Mouse (Mus musculus) left cerebral cortex, adult 9 months (tissue): Measurements from ENCODE around the gene Blm.
"Not testable (repeated sequence)": the region's sequence is repeated elsewhere in the genome, so short reads cannot be mapped to it uniquely, and the experiment has no call there.

Source experiments
- DNase-seq, 2 experiments: peaks; one replicate each; pipeline ENCODE4 v3.0.0; 2022; ENCODE audit warnings: low spot score in 2 of 2

Gene Blm

DNA sequence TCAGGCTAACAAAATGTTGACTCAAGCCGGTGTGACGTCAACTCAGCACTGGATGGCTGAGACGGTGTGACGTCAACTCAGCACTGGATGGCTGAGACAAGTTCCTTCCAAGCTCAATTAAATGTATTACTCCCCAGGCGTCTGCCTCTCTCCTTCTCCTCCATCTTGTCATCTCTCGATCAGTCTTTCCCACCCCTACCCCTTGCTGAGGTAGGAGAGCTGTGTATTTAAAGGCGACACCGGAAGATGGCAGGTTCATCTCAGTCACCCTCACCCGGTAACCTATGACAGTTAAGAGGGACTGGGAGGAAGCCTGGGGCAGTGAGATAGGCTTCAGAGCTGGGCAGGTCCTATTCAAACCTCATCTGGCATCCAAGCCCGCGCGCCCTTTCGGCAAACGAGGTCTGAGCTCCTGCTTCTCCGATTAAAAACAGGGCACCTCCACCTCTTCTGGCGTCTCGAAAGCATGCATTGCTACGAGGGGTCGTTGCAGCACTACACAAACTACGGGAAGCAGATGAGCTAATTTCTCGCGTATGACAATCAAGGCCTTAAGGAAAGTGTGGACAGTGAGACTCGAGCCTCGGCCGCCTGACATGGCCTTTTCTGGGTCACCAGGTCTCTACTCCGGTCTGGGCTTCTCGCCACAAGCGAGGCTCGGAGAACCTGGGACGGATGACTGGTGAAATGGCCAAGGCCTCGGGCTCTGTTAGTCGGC, 469 bp downstream of the Blm start:
- no peak for DNase-seq

DNA sequence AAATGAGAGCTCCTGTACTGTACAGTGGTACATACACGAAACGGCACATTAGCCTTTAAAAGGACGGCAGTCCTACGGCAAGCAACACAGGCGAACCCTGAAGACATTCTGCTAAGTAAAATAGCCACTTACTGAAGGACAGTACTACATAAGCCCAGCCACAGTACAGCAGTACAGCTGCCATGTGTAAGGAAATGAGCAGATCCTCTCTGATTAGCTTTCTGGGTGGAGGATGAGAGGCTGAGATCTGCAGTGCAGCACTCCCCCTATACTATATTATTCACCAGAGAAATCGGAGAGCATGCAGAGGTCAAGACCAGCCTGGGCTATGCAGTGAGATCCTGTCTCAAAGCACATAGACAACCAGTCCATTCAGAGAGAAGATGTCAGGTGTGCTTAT, 3.8 kb downstream of the Blm start:
- DNase-seq: no peak

DNA sequence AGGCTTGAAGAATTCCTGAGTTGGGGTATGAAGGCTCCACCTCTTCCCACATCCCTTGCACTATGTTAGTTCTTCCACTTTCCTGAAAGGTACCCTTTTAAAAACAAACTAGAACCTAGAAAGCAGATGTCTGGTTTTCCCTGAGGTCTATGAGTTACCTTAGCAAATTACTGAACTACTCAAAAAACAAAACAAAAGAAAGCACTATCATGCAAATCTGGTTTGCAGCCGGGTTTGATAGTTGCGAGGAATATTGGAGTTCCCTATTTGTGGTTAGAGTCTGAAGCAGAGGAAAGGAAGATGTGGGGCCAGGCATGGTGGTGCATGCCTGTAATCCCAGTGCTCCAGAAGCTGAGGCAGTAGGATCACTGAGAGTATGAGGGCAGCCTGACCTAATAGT, 4.3 kb downstream of the Blm start:
- DNase-seq: no peak

DNA sequence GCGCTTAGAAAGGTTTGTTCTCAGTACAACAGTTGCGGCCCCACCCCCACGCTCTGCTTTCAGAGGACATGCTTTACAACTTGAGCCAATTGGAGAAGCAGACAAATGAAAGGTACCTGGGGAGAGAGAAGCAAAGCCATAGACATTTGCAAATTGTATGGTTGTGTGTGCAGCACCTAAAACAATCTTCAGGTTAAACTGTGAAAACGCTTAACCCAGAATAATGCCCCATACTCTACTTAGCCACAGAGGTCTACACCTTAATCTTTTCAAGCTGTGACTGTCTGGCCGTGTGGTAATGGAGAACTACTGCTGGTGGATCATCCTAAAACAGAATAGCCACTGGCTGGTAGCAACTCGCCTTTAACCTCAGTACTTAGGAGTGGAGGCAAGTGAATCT, 8.2 kb downstream of the Blm start:
- DNase-seq: no peak

DNA sequence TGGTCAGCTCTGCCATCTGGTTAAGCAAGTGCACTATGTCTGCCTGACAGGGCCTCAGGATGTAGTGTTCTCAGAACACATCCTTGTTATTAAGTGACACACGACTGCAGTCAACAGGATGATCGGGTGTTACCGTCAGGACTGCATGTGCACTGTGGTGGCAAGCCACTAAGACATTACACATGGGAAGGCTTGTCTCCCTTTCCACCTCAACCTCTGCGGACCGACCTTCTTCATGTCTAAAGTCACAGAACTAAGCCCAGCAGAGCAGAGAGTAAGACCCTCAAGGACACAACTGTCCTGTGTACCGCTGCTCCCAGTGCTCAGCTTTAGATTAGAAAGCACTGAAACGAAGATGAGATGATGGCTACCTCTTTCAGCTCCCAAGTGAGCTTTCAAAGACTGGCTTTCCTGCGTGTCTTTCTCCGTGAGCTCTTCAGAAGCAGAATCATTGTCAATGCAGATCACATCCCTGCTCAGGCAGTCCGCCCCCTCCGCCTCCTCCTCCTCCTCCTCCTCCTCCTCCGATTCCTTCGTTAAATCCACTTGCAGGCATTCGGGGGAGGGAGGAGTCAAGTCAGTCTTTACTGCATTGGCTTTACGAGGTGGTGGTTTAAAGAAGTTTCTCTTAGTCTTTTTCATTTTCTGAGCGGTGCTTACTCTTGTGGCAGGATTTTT, 22.4 kb downstream of the Blm start:
- no peak for DNase-seq

DNA sequence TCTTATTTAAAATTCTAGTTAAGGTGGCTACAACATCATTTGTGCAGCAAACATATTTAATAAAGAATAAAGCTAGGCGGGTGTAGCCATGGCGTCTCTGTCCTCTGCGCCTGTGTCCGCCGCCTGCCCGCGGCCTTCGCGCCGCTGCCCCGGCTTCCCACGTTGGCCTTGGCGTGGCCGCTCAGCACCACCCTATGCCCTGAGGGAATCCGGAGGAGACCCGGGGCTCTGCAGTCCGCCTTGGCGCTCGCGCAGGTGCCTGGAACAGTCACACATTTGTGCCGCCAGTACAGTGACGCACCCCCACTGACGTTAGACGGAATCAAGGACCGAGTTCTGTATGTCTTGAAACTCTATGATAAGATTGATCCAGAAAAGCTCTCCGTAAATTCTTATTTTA, 27.2 kb downstream of the Blm start:
- DNase-seq: not testable (repeated sequence)

DNA sequence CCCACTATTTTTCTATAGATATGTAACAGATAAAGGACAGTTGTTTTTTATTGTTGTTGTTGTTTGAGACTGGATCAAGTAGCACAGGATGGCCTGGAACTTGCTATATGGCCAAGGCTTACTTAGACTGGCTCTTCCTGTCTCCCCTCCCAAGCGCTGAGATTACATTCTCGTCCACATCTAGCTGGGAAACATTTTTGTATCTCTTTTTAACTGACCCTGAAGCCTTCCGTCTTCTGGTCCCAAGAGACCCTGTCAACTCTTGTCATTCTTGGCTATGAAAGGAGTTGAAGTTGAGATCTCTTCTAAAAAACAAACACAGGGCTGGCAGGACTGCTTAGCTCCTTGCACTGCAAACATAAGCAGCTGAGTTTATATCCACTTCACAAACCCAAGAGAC, 28.9 kb downstream of the Blm start:
- no peak for DNase-seq

DNA sequence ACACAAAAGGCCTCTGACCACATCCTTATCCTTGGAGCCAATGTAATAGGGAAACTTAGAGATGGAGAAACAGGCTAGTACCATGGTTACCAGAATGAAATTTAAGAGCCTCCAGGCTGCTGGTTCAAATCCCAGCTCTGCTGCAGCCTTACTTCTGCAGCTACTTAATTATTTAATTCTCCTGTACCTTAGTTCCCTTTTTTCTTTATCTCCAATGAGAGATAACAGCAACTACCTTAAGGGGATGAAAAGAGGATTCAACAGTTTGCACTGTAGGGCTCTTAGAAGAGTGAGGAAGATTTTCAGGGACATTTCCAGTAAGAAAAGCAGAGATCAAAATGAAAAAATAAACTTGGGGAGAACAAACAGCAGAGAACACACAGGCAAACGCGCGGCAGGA, 30.0 kb downstream of the Blm start:
- no peak for DNase-seq

DNA sequence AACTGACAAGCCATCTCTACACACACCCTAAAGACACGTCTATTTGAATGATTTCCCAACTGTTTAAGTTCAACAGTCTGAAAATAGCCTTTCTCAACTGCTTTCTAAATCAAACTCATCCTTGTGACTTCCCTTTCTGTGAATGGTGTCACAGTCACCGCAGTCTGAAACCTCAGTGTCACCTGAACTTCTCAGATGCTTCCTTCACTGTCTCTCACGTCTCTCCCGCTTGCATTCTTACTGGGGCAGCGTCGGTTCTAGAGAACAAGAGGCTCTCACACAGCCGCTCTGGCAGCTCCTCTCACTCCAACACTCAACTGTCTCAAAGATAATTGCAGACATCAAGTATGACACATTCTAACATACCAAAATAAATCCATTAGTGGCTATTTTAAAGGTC, 33.9 kb downstream of the Blm start:
- no peak for DNase-seq

DNA sequence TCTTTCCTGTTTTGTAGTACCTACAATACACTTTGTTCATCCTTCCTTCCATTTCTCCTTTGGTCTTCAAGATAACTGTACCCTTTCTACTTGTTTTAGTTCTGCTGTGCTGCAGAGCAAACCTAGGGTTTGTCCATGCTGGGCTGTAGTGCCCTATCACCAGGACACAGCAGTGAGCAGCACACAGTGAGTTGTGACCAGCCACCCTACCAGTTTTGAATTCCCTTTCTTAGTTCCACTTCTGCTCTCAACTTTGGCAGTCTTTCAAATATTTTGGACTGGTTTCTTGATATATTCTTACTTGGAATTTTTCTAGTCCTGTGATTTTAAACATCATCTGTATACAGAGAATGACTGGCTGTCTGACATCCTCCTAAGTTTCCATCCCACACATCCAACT, 34.8 kb downstream of the Blm start:
- DNase-seq: no peak

DNA sequence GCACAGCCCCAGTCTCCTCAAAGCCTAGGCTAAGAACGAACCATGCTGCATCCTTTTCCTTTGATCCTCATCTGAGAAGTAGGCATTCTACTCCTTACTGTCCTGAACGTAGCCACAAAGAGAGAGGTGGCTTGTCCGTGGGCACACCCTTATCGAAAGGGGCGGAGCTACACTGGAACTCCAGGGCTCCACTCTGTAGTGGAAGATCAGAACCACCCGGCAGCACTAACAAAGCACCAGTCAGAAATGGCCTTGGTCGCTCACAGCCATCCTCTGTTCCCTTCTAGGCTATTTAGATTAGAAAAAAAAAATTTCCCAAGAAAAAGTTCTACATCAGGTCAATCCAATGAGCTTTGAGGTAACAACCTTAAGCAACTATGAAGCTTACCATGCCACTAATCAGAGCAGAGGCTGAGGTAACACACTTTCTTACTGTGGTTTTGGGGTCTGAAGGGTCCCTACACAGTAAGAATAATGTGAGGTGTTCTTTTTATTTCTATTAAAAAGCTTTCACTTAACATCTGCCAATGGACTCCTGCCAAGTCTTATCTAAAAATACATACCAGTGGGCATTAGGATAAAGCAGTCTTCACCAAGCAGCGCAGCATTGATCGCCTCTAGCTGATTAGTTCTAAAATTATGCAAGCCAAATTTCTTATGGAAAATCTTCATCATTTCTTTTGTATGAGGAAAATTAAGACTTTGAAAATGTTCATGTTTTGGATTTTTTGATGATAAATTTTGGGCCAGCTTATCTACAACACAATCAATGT, 35.5 kb downstream of the Blm start:
- DNase-seq: no peak

DNA sequence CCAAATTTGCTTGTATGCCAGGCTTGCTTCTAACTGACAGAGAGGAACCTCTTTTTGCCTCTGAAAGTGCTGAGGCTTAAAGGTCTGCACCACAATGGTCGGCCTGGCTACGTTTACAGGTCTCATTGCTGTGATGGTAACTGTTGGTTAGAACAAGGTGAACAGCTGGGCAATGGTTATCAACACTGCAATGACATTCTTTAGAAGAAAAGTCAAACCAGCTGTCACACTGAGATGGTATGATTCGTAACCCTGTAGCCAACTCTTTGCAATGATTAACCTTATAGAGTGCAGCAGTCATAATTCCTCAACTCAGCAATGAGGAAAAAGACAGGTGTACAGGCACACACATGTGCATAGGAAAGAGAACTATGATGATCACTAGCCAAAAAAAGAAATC, 38.3 kb downstream of the Blm start:
- no peak for DNase-seq

DNA sequence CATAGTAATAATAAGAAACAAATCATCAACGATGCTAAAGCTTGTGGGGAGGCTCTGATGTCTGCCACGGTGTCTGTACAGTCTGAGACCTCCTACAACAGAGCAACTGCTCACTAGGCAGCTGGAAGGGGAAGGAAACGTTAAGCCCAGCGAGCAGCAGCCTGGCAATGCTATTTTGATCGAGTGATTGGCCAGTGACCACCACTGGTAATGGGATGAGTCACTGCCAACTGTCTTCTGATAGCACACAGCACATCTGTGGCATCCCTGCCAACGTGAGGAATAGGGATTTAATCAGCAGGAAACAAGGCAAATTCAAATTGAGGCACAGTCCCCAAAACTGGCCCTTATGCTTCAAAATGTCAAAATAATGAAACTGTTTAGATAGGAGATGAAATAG, 39.7 kb downstream of the Blm start:
- peak in 1 of 2 experiments; percentile 15 for DNase-seq

DNA sequence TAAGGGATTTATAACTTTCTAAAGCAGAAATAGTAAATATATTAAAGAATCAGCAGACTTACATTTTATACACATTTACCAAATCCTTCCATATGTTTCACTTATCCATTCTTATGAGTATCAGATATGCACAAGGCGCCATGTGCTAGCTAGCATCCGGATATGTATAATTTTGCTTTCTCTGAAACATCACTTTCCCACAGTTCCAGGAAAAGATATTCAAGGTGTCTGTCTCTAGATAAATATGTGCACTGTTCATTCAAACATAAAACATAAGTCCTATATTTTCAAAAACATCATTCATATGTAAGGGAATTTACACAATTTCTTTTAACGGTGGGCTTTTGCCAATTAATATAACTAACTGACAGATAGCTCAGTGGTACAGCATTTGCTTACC, 42.9 kb downstream of the Blm start:
- no peak for DNase-seq

DNA sequence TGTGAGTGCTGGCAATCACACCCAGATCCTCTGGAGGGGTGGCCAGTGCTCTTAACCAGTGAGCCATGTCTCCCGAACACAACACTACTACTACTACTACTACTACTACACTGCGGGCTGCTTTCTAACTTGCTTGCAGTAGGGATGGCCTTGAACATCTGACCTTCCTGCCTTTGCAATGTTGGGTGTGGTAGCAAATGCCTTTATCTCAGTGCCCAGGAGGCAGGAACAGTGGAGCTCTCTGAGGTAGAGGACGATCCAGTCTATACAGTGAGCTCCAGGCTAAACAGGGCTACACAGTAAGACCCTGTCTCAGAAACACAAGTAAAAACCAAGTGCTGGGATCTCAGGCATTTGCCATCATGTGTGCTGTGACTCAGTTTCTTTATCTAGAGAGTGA, 43.8 kb downstream of the Blm start:
- no peak for DNase-seq

DNA sequence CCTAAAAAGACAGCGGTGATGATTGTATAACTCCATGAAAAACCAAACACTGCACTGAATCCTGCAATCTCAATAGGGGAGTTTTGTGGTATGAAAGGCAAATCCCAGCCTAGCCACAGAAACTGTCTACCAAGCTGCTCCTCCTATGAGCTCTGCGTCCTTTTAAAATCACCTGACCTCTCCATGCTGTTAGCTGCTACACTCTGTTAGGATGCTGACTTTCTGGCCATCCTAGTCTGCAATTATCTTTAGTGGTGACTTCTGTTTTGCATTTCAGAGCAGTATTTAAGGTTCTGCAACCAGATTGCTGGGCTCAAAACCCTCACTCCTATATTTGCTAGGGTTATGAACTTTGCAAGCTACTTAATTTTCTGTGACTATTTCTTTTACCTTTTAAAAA, 44.6 kb downstream of the Blm start:
- DNase-seq: no peak

DNA sequence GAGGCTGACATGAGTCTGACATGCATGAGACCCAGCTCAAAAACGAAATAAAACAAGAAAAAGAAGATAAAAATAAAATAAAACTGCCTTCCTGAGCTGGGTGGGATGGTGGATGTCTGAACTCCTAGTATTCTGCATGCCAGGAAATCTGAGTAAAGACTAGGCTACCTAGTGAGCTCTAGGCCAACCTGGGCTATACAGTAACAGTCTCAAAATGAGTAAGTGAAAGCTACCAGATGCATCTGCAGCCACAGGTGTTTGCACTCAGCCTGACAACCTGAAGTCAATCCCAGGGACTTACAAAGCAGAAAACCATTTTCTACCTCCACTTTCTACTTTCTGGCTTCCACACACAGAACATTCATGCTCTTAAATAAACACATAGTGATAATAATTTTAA, 45.5 kb downstream of the Blm start:
- DNase-seq: no peak

DNA sequence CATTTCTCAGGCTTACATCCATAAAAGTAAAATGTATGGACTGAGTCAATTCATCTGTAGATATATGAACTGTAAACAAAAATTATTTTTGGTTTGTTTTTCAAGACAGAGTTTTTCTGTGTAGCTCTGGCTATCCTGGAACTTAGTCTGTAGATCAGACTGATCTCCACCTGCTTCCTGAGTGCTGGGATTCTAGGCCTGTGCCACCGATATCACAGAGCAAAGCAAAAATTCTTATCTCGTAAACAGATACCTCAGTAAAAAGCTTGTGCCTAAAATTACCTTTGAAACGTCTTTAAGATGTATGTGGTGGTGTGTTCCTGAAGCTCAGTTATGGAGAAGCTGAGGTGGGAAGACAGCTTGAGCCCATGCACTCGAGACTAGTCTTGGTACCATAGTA, 47.7 kb downstream of the Blm start:
- no peak for DNase-seq

DNA sequence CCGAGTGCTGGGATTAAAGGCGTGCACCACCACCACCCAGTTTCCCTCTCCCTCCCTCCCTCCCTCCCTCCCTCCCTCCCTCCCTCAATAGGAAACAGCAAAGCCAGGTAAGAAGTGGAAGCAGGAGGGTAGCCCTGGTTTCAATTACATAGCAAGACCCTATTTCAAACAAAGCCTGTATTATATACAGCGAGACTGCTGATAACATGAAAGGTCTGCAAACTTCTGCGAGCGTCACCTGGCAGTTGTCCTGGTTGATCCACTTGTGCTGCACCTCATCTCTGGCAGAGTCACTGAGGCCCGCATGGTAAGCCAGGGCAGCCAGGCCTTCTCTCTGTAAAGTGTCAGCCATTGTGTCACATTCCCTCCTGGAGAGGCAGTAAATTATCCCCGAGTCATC, 54.8 kb downstream of the Blm start:
- DNase-seq: no peak

DNA sequence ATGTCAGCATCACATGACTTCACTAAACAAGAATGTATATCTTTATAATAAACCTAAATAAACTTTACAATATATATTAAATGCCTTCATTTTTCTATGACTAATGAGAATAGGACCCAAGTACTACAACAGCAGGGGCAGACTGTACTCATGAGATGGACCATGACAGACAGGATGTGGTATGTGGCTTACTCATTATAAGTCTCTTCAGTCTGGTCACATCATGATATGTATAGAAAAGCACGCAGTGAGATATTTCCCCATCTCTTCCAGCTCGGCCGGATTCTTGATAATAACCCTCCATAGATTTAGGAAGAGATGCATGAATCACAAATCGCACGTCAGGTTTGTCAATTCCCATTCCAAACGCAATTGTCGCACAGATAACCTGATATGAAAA, 61.1 kb downstream of the Blm start:
- DNase-seq: no peak

DNA sequence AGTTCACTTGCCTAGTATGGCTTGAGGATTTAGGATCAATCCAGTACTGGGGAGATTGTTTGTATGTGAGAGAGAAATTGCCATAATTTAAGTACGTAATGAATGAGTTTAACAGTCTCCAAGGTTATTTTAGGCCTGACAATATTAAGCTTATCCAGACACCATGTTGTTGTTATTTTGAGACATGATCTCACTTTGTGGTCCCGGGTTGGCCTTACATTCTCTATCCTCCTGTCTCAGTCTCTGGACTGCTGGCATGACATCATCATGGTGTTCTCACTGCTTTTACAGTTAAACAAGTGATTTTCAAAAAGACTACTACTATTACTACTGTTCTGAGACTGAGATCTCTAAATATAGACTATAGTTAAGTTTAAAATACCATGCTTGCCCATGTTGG, 66.1 kb downstream of the Blm start:
- DNase-seq: no peak

DNA sequence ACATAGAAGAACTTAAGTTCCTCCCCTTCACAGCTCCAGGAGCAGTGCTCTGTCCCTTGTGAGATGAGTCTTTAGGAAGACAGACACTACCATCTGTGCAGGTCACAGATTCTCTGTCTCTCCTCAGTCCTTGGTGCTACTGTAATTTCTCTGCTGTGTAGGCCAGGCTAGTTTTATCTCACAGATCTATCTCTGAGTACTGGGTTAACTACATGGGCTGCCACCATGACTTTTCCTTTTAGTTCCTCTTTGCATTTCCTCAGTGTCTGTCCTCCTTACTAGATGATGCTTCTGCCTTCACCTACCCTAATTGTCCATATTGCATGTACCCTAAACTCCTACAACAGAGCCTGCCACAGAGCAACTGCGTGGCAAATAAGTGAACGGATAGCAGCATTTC, 67.6 kb downstream of the Blm start:
- DNase-seq: no peak

DNA sequence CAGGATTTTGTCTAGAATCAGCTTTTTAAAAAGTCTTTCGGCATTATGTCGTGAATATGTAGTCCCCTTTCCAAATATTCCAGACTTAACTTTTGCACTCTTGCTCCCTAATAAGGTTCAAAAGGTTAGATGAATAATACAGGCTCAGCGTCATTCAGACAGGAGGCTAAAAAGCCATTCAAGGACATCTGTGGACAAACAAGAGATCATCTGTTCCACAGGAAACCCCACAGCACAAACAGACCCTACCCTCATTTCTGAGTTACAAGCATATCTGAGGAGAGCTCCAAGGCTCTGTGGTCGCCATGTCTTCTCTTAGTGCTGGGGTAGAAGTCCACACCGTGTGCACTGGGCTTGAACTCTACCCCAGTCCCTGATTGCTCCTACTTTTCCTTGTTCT, 70.1 kb downstream of the Blm start:
- DNase-seq: no peak
